In genomic region chr9:59458416-59458815, GRCm38 (mm10) we compare ENCODE assay signal across 16 mouse cellular contexts.
"Had no signal": no experiment of that assay in that cellular context is flagged by ENCODE, and none has a peak within 500 bp of the region (broad histone marks: within the 10 kb centered on the region; RNA-seq: fewer than 3 reads in every experiment).

No protein-coding gene starts in this region.

- H3K9me3 ChIP-seq: heart, embryonic 10.5 days; heart, embryonic 12.5 days; hindbrain, embryonic 10.5 days; hindbrain, embryonic 12.5 days; intestine, embryonic 15.5 days; limb, embryonic 10.5 days; limb, embryonic 12.5 days had no signal

- H3K36me3 ChIP-seq: heart, embryonic 12.5 days; hindbrain, embryonic 12.5 days; intestine, embryonic 15.5 days had no signal

- H3K4me1 ChIP-seq: intestine, embryonic 15.5 days had no signal

- H3K27ac ChIP-seq: heart, adult 2 months; heart, embryonic 10.5 days; hindbrain, embryonic 10.5 days; hindbrain, embryonic 12.5 days; hindbrain, embryonic 14.5 days; intestine, embryonic 15.5 days; left cerebral cortex, adult 2 months; limb, embryonic 10.5 days; limb, embryonic 12.5 days; liver, embryonic 14.5 days had no signal

- ATAC-seq: hindbrain, embryonic 16.5 days; inflammation-experienced regulatory T-cells, adult 6 months; intestine, embryonic 15.5 days; intestine, postnatal 0 days had no signal

- H3K4me3 ChIP-seq: heart, adult 2 months; heart, embryonic 10.5 days; heart, embryonic 12.5 days; hindbrain, embryonic 10.5 days; hindbrain, embryonic 12.5 days; intestine, embryonic 15.5 days; layer of hippocampus, adult 2 months; left cerebral cortex, adult 2 months; limb, embryonic 10.5 days; limb, embryonic 12.5 days had no signal

- H3K27me3 ChIP-seq: heart, embryonic 12.5 days; hindbrain, embryonic 12.5 days; intestine, embryonic 15.5 days; limb, embryonic 12.5 days had no signal

- DNase-seq: liver had no signal

- H3K4me2 ChIP-seq: heart, embryonic 12.5 days; hindbrain, embryonic 12.5 days; hindbrain, embryonic 14.5 days; intestine, embryonic 15.5 days; limb, embryonic 12.5 days had no signal

- H3K9ac ChIP-seq: heart, embryonic 12.5 days; hindbrain, embryonic 12.5 days; hindbrain, embryonic 14.5 days; intestine, embryonic 15.5 days; limb, embryonic 12.5 days; liver, embryonic 14.5 days had no signal
